Mouse (Mus musculus) urinary bladder, postnatal 14 days (tissue): ENCODE measurements around the gene 9130230L23Rik.

ENCODE experiments used
- DNase-seq: peaks from one replicate; pipeline ENCODE4 v3.0.0; 2021; ENCODE audit warnings: low spot score

9130230L23Rik gene

DNA sequence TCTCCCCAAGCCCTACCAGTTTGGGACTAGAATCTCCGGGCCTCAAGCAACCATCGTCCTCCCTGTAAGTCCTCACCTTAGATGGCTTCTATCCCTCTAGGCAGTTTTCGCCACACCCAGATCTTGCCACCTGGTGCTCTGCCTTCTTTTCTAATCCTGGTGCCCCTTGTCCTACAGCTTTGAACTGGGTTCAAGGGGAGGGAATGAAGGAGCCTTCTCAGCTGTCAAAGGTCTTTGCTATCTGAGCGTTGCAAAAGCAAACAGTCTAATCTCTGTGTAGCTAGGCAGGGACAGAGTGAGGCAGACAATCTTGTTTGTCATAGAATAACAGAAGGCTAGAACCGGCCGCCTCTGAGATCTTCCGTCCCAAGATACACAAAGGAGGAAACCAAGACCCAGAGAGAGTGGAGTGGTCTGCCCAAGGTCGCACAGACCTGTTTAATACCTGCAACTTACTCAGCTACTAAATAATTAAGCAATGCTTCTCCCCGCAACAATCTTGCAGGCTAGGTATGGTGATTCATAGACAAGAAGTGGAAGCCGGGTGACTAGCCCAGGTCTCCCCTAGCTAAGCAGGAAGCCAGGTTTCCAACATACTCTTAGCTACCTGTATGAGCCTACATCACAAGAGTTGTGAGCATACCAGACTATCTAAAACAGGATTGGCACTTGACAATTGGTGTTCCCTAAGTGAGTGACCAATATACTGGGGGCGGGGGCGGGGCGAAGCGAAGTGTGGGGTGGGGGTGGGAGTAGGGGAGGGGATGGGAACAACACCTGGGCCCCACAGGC is at the start of gene 9130230L23Rik:
9130230L23Rik (minus strand) TSS at position 152 of the 792 bp plus-strand sequence.
- peak; percentile 59 for DNase-seq

GRCm38 (mm10) chr5:66052777-66053548 is 48.9 kb upstream of the 9130230L23Rik start:
- no peak for DNase-seq

DNA sequence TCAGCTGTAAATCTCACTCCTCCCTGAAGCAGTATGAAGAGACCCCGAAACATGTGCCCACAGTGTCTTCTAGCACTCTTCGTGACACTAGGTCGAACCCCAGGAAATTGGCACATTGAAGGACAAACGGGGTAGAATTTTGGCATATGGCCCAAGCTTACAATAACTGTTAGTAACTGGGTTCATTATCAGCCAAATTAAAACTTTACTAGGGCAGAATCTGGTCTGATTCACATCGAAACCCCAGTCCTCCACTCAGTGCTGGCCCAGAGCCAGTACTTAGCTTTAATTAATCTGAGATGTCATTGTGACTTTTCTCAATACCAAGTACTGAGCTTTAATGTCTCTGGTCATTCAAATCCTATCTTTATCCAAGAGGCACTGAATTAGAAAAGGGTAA is 46.8 kb upstream of the 9130230L23Rik start:
- DNase-seq: no peak

DNA sequence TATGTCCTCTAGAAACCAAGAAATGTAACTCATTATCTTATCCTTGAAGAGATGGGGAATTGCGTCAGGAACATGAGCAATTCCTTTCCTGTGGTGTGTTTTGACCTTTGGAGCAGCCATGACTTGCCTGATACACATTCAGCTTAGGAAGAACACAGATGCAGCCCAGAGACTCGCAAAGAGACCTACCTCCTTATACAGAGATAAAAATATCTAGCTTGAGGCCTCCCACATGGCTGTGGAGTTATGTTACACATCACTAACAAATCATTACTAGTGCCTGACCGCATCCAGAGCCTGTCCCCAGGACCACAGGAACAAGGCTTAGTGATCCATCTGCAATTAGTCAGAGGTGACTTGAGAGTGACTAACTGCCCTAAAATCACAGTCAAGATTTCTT is 42.3 kb upstream of the 9130230L23Rik start:
- no peak for DNase-seq

- DNase-seq: no peak
Observed at GRCm38 (mm10) chr5:66043897-66044296, 39.8 kb upstream of the 9130230L23Rik start.

DNA sequence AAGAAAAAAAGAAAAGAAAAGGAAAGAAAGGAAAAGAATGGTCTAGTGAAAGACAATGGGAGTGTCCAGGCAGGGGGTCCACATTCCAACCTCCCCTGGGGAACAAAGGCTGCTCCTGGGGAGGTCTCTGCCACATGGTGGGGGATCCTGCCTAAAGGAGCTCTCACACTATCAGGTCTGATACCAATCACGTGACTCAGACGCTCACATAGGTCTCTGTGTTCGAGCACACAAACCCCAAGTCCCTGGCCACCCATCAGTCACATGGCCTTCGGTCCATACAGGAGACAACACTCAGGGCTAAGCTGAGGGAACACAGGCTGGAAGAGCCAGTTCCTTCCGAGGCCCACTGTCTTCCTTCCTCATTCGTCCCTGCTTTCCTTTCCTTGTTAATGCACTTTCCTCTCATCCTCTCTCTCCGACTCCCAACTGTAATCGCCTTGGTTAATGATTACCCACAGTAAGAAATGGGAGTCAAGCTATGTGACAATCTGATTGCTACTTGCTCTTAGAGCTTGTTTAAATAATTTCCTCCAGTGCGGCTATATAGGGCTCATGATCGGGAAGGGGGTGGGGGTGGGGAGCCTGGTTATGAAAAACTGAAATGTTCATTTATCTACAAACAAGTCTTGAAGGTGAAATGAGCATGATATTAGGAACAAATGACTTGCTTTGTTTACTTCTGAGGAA is 38.7 kb upstream of the 9130230L23Rik start:
- no peak for DNase-seq

DNA sequence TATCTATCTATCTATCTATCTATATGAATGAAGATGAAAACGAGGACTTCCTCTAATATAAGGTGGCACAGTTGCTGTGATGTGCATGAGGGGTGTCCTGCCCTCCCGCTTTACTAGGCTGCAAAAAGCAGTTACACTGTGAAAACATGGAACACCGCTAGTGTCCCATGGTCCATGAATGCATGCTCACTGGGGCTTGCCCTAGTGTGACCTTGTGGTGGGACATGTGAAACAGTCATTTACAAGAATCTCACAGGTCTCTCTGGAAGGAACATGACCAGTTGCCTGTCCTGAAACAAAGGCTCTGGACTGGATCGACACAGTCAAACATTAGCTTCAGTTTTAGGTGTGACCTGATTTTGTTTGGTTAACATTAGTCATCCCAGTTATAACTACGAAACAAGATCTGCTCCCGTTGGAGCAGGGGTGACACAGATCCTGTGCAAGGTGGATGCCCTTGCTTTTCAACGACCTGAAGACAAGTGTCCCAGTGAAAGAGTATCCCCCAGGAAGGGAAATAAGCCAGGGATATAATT is 36.7 kb upstream of the 9130230L23Rik start:
- DNase-seq: no peak

GRCm38 (mm10) chr5:66039813-66040212 is 35.7 kb upstream of the 9130230L23Rik start:
- no peak for DNase-seq

- no peak for DNase-seq
Observed at GRCm38 (mm10) chr5:66037066-66037465, 33.0 kb upstream of the 9130230L23Rik start.

- no peak for DNase-seq
Observed at GRCm38 (mm10) chr5:66036440-66037054, 32.5 kb upstream of the 9130230L23Rik start.

DNA sequence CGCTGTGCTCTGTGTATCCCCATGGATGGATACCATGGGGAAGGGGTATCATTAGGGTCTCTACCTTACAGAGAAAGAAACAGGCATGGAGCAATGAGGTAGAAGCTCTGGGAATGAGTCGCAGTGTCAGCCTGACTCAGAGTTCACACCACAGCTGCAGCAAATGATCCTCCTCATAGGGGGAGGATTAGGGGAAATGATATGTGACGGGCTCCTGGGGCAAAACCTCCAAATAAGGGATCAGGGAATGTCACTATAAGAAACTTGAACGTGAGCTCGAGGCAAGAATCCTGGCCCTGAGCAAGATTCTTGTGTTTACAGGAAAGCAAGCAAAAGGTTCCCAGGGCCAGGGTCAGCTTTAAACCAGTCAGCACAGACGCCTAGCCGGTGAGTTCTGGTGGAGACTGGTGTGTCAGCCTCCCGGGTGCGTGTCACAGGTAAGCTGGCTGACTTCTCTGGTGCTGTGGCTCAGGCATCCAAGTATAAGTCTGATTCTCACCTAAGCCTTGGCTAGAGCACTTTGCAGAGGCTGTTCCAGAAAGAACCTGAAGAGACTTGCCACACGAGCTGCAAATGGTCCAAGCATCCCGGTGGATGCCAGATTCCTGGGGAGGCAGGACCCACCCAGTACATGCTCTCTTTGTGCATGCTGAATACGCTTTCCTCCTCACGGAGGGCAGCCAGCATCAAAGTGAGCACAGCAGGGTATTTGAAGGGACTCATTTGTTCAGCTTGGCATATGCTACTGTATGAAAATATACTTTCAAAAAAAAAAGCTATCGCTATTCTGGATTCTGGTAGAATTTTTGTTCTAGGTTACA is 30.5 kb upstream of the 9130230L23Rik start:
- no peak for DNase-seq

DNA sequence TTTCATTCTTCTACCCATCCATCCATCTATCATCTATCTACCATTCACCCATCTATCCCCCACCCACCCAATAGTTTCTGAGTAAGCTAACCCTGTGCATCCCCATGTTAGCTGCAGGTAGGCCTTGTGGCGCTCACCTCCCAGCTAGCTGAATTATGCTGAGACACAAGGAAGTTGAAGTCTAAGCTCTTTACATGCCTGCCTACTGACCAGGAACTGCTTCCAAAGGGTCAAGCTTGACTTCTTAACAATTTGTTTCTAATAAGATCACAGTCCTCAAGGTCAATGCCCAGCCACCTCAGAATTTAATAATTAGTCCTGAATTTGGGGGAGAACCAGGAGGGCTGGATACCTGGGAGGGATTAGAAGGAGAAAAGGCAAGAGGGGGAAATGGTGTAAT is 28.7 kb upstream of the 9130230L23Rik start:
- DNase-seq: no peak

DNA sequence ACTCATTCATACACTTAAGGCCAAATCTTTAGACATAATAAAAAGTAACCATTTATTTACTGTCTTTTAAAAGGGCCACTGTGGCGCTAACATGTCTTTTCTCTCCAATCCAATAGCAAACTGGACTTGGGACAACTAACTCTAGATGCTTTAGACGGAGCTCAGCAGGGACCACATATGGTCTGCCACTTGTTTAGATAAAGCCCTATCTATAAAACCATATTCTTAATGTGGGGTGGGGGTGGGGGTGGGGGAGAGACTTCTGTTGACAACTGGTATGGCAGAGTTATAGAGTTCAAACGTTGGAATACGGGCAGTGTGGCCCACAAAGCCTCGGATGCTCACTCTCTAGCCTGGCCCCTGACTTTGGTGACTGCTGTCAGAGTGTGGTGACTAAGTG is 27.6 kb upstream of the 9130230L23Rik start:
- DNase-seq: no peak

DNA sequence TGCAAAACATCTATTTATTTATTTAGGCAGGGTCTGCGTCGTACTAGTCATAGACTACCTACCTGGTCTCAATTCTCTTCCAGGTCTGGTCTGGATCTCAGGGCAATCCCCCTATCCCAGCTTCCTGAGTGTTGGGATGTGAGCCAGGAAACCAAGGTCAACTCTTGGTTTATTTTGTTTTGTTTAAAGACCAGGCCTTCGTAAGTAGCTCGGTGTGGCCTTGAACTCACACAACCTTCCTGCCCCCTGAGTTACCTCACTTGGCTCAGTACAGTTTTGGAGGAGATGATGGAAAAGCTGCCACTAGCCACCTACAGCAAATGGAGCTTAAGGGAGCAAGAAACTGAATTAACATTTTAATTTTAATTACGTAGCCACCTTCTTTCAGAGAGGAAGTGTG is 24.1 kb upstream of the 9130230L23Rik start:
- no peak for DNase-seq

GRCm38 (mm10) chr5:66027206-66027605 is 23.1 kb upstream of the 9130230L23Rik start:
- DNase-seq: no peak

DNA sequence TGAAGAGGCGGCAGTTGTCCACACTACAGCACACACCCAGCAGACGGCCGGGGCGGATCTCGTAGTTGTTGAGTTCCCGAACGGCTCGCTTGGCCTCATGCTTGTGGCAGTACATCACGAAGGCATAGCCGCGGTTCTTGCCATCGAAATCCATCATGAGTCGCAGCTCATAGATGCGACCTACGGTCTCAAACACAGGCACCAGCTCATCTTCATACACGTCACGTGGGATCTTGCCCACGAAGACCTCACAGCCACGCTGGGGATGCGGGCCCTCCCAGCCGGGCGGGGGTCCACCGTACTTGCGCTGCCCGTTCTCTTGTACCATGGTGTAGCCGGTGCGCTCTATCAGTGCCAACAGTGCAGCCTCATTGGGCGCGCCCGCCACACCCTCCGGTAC is 22.7 kb upstream of the 9130230L23Rik start:
- DNase-seq: no peak

DNA sequence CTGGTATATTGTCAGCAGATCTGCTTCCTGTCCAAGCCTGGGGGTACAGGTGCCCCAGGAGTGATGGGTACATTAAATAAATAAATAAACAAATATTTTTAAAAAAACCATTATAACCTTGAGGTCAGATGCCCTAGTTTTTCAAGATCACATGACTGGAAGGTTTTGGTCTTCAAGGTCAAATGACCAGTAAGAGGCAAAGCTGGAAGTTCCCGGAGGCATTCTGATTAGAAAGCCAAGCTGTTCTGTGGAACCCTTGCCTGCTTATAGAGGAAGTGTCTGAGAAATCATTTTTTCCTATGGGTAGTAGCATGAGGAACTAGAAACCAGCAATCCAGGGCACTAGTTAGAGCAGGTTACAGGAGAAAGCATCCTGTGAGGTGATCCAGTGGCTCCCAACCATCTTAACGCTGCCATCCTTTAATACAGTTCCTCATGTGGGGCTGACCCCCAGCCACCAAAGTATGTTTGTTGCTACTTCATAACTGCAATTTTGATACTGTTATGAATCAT is 11.4 kb upstream of the 9130230L23Rik start:
- no peak for DNase-seq

- no peak for DNase-seq
Observed at GRCm38 (mm10) chr5:66014437-66014836, 10.4 kb upstream of the 9130230L23Rik start.

DNA sequence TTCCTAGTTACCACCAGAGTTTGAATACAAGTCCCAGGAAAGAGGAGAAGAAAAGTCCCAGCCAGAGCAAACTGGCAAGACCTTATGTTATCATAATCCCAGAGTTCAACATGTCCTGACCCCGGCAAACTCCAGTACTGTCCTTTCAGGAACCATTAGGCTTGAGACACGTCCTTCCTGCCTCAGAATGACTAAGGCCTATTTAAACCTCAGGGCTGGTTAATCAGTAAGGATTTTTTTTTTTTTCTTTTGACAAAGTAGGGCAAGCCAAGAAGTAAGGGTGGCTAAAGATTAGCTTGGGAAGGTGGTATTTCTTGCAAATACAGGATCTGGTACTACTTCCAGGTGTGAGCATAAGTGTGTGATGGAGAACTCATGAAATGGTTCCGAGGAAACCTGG is 9.9 kb upstream of the 9130230L23Rik start:
- no peak for DNase-seq

- DNase-seq: no peak
Observed at GRCm38 (mm10) chr5:66008245-66008967, 4.3 kb upstream of the 9130230L23Rik start.
